Comparison of ENCODE assay signal across 8 mouse cellular contexts in genomic region chr1:38202475-38203183, GRCm38 (mm10).
DNase-seq lines count a peak whose midpoint lies in the region; ATAC-seq lines count a peak whose summit lies in the region.

No protein-coding gene starts in this region.

- H3K27me3 ChIP-seq in forebrain, embryonic 11.5 days (ENCODE audit: control insufficient read depth, insufficient read depth, low read length), result no peaks in the 10 kb centered on the region
- H3K27me3 ChIP-seq in forebrain, embryonic 12.5 days, result peaks cover 12% of the 10 kb centered on the region; the same call in 1 of the 2 replicates
- no peaks in the 10 kb centered on the region for H3K27me3 ChIP-seq in midbrain, embryonic 11.5 days (ENCODE audit: control insufficient read depth, insufficient read depth, low read length)
- 0 out of 2 replicates have a peak, but pooled peaks cover 3% of the 10 kb centered on the region for H3K27me3 ChIP-seq in midbrain, embryonic 13.5 days

- H3K4me3 ChIP-seq in forebrain, embryonic 11.5 days (ENCODE audit: low read depth, low read length), result no peak overlapping the region
- H3K4me3 ChIP-seq in forebrain, embryonic 12.5 days (replicated peaks), result no peak overlapping the region
- no peak overlapping the region for H3K4me3 ChIP-seq in midbrain, embryonic 11.5 days (ENCODE audit: low read depth, low read length)
- H3K4me3 ChIP-seq in midbrain, embryonic 13.5 days (replicated peaks), result no peak overlapping the region

- DNase-seq in forebrain, embryonic 11.5 days (ENCODE audit: low spot score), result peak; percentile 55
- DNase-seq in midbrain, embryonic 11.5 days (ENCODE audit: low spot score, missing footprints), result peak; percentile 81
- peak; percentile 48 for DNase-seq in kidney, postnatal 14 days
- DNase-seq in frontal cortex, postnatal 10 days (ENCODE audit: low spot score in 2 of 2), result no peak

- H3K9ac ChIP-seq in forebrain, embryonic 11.5 days (ENCODE audit: low read length), result no peak overlapping the region
- H3K9ac ChIP-seq in forebrain, embryonic 12.5 days, result no peak overlapping the region
- no peak overlapping the region for H3K9ac ChIP-seq in midbrain, embryonic 11.5 days (ENCODE audit: low read length)
- no peak overlapping the region for H3K9ac ChIP-seq in midbrain, embryonic 13.5 days (replicated peaks)

- no peak overlapping the region for H3K4me2 ChIP-seq in forebrain, embryonic 11.5 days (ENCODE audit: low read depth, low read length, severe bottlenecking)
- no peak overlapping the region for H3K4me2 ChIP-seq in forebrain, embryonic 12.5 days
- H3K4me2 ChIP-seq in midbrain, embryonic 11.5 days, result no peak overlapping the region
- no peak overlapping the region for H3K4me2 ChIP-seq in midbrain, embryonic 13.5 days (replicated peaks)

- ATAC-seq in forebrain, embryonic 11.5 days (replicated peaks; ENCODE audit: low FRiP score), result no peak
- ATAC-seq in forebrain, embryonic 12.5 days (ENCODE audit: low FRiP score), result no peak
- ATAC-seq in midbrain, embryonic 11.5 days (ENCODE audit: low FRiP score), result no peak
- no peak for ATAC-seq in midbrain, embryonic 13.5 days
- ATAC-seq in common myeloid progenitor, adult 5-6 weeks (replicated peaks; ENCODE audit: low read depth, poor library complexity, severe bottlenecking), result peak; percentile 72
- no peak for ATAC-seq in megakaryocyte, adult 5-6 weeks (ENCODE audit: poor library complexity, severe bottlenecking)

- H3K36me3 ChIP-seq in forebrain, embryonic 11.5 days (ENCODE audit: control insufficient read depth, insufficient read depth, low read length), result no peaks in the 10 kb centered on the region
- H3K36me3 ChIP-seq in forebrain, embryonic 12.5 days (replicated peaks), result peaks cover 19% of the 10 kb centered on the region
- H3K36me3 ChIP-seq in midbrain, embryonic 11.5 days (ENCODE audit: control insufficient read depth, insufficient read depth, low read length), result no peaks in the 10 kb centered on the region
- peaks cover 6% of the 10 kb centered on the region for H3K36me3 ChIP-seq in midbrain, embryonic 13.5 days

- no peak overlapping the region for H3K27ac ChIP-seq in forebrain, embryonic 11.5 days (ENCODE audit: low read depth, low read length)
- no peak overlapping the region for H3K27ac ChIP-seq in forebrain, embryonic 12.5 days
- H3K27ac ChIP-seq in midbrain, embryonic 11.5 days (ENCODE audit: low read depth, low read length), result no peak overlapping the region
- no peak overlapping the region for H3K27ac ChIP-seq in midbrain, embryonic 13.5 days

- no peaks in the 10 kb centered on the region for H3K9me3 ChIP-seq in forebrain, embryonic 11.5 days (ENCODE audit: control insufficient read depth, low read length)
- H3K9me3 ChIP-seq in forebrain, embryonic 12.5 days, result no peaks in the 10 kb centered on the region
- H3K9me3 ChIP-seq in midbrain, embryonic 11.5 days (ENCODE audit: control insufficient read depth, low read length), result no peaks in the 10 kb centered on the region
- H3K9me3 ChIP-seq in midbrain, embryonic 13.5 days, result no peaks in the 10 kb centered on the region

- peaks cover 18% of the 10 kb centered on the region for H3K4me1 ChIP-seq in forebrain, embryonic 11.5 days (replicated peaks; ENCODE audit: control insufficient read depth, insufficient read depth, low read length)
- H3K4me1 ChIP-seq in forebrain, embryonic 12.5 days, result peaks cover 39% of the 10 kb centered on the region
- peaks cover 29% of the 10 kb centered on the region for H3K4me1 ChIP-seq in midbrain, embryonic 11.5 days (ENCODE audit: control insufficient read depth, insufficient read depth, low read length)
- H3K4me1 ChIP-seq in midbrain, embryonic 13.5 days (replicated peaks), result peaks cover 40% of the 10 kb centered on the region

- 82% methylated on average over 10 of the region's 10 CpGs for WGBS in forebrain, embryonic 11.5 days
- 78% methylated on average over 10 of the region's 10 CpGs for WGBS in forebrain, embryonic 12.5 days
- 79% methylated on average over 10 of the region's 10 CpGs for WGBS in midbrain, embryonic 11.5 days
- 82% methylated on average over 10 of the region's 10 CpGs for WGBS in midbrain, embryonic 13.5 days

Comparison
In these comparisons a context has a peak if more than half of its experiments do, and no peak if none do; other contexts are left out.
1. DNase-seq: peak in forebrain, embryonic 11.5 days (single experiment), midbrain, embryonic 11.5 days (single experiment) and kidney, postnatal 14 days (single experiment); none in frontal cortex, postnatal 10 days (0 of 2).